Mouse (Mus musculus): ENCODE data around the gene Dek.
A peak's percentile ranks its signal among the peaks of the same experiment; 100 is the strongest.

Gene Dek

GRCm38 (mm10) chr13:47105711-47106579, at the start of gene Dek:
Gene Dek, minus strand, starts transcription at chr13:47106201.
- DNase-seq (ENCODE audit: low read depth, low spot score): peak; percentile 93

- DNase-seq (ENCODE audit: low read depth, low spot score): no peak
These were observed 48.9 kb upstream of the Dek start for GRCm38 (mm10) chr13:47154866-47155265.

GRCm38 (mm10) chr13:47153206-47153605, 47.2 kb upstream of the Dek start:
- DNase-seq (ENCODE audit: low read depth, low spot score): no peak

GRCm38 (mm10) chr13:47152390-47152789, 46.4 kb upstream of the Dek start:
- DNase-seq (ENCODE audit: low read depth, low spot score): peak; percentile 86

GRCm38 (mm10) chr13:47151060-47151459, 45.1 kb upstream of the Dek start:
- DNase-seq (ENCODE audit: low read depth, low spot score): peak; percentile 65

- no peak for DNase-seq (ENCODE audit: low read depth, low spot score)
These were observed 44.0 kb upstream of the Dek start for GRCm38 (mm10) chr13:47149993-47150392.

GRCm38 (mm10) chr13:47148573-47148972, 42.6 kb upstream of the Dek start:
- peak; percentile 94 for DNase-seq (ENCODE audit: low read depth, low spot score)

GRCm38 (mm10) chr13:47146388-47146787, 40.4 kb upstream of the Dek start:
- peak; percentile 66 for DNase-seq (ENCODE audit: low read depth, low spot score)

- no peak for DNase-seq (ENCODE audit: low read depth, low spot score)
These were observed 39.9 kb upstream of the Dek start for GRCm38 (mm10) chr13:47145939-47146338.

GRCm38 (mm10) chr13:47142764-47143163, 36.8 kb upstream of the Dek start:
- DNase-seq (ENCODE audit: low read depth, low spot score): no peak

- no peak for DNase-seq (ENCODE audit: low read depth, low spot score)
These were observed 29.7 kb upstream of the Dek start for GRCm38 (mm10) chr13:47135741-47136140.

GRCm38 (mm10) chr13:47134836-47135235, 28.8 kb upstream of the Dek start:
- DNase-seq (ENCODE audit: low read depth, low spot score): peak; percentile 83

- DNase-seq (ENCODE audit: low read depth, low spot score): no peak
These were observed 27.1 kb upstream of the Dek start for GRCm38 (mm10) chr13:47133058-47133457.

- no peak for DNase-seq (ENCODE audit: low read depth, low spot score)
These were observed 23.1 kb upstream of the Dek start for GRCm38 (mm10) chr13:47129090-47129489.

GRCm38 (mm10) chr13:47125595-47125994, 19.6 kb upstream of the Dek start:
- no peak for DNase-seq (ENCODE audit: low read depth, low spot score)

GRCm38 (mm10) chr13:47124986-47125385, 19.0 kb upstream of the Dek start:
- no peak for DNase-seq (ENCODE audit: low read depth, low spot score)

GRCm38 (mm10) chr13:47124449-47124848, 18.4 kb upstream of the Dek start:
- DNase-seq (ENCODE audit: low read depth, low spot score): no peak

GRCm38 (mm10) chr13:47122537-47123430, 16.8 kb upstream of the Dek start, which contains the start of gene Rnf144b:
Gene Rnf144b, plus strand, starts transcription at chr13:47122656.
- peak; percentile 60 for DNase-seq (ENCODE audit: low read depth, low spot score)

- DNase-seq (ENCODE audit: low read depth, low spot score): peak; percentile 53
These were observed 15.4 kb upstream of the Dek start for GRCm38 (mm10) chr13:47121333-47121889.

- DNase-seq (ENCODE audit: low read depth, low spot score): no peak
These were observed 10.0 kb upstream of the Dek start for GRCm38 (mm10) chr13:47116000-47116399.

- DNase-seq (ENCODE audit: low read depth, low spot score): no peak
These were observed 6.9 kb upstream of the Dek start for GRCm38 (mm10) chr13:47112924-47113323.

GRCm38 (mm10) chr13:47112056-47112455, 6.1 kb upstream of the Dek start:
- no peak for DNase-seq (ENCODE audit: low read depth, low spot score)
